Mouse (Mus musculus): ENCODE data around the gene Gpr83.

GRCm38 (mm10) chr9:14864726-14865125 lies 4.7 kb downstream of the Gpr83 start:
- no peak for TF ChIP-seq CTCF (IDR thresholded peaks at IDR 0.05; ENCODE audit: low read depth)
- no peak for TF ChIP-seq EP300 (IDR thresholded peaks at IDR 0.05; ENCODE audit: low read depth)

All from heart, postnatal 0 days (tissue).